Mouse (Mus musculus): ENCODE measurements at regions not wholly inside any gene's neighbourhood (a gene's known extent, or its start where the extent isn't known, plus 50 kb on each side); places are given as distances from the start of the nearest gene placed in this dataset.

DNA sequence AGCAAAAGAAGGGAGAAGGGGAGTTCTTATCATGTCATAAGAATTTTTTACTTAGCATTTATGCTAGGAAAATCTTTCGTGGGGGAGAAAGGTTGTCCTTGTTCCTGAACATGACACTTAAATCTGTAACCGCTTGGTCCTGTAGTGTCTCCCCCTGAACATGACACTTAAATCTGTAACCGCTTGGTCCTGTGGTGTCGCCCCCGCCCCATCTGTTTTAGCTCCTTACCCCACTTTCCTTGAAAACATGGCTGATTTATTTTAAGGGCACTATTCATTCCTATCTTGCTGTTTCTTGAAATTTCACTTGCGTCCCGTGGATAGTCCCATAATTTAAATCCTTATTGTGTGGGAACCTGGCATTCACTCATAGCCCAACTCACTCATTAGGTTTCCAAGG lies 82.2 kb downstream of the Rap2a start:
- no peaks in the 10 kb centered on the region for H3K9me3 ChIP-seq (ENCODE audit: control insufficient read depth, low read length)
- H3K27me3 ChIP-seq (ENCODE audit: control insufficient read depth, insufficient read depth, low read length): no peaks in the 10 kb centered on the region
- H3K4me3 ChIP-seq (ENCODE audit: control insufficient read depth in 1 of 2, insufficient read depth in 1 of 2, low read depth in 1 of 2, low read length in 2 of 2): no peak overlapping the region
- H3K9ac ChIP-seq (ENCODE audit: low read length): no peak overlapping the region
- ATAC-seq (ENCODE audit: insufficient number of reproducible peaks, insufficient read depth, low FRiP score, low read depth): no peak
- no peaks in the 10 kb centered on the region for H3K4me1 ChIP-seq (ENCODE audit: control insufficient read depth in 2 of 2, insufficient read depth in 2 of 2, low read length in 2 of 2)
- no peaks in the 10 kb centered on the region for H3K36me3 ChIP-seq (ENCODE audit: control insufficient read depth, insufficient read depth, low read length)
- WGBS: 87% methylated on average over 7 of the region's 7 CpGs
- no peak overlapping the region for H3K4me2 ChIP-seq (ENCODE audit: low read length)
- no peak overlapping the region for H3K27ac ChIP-seq (replicated peaks in 1 of 2; ENCODE audit: control insufficient read depth in 1 of 2, insufficient read depth in 1 of 2, low read depth in 2 of 2, low read length in 2 of 2)

DNA sequence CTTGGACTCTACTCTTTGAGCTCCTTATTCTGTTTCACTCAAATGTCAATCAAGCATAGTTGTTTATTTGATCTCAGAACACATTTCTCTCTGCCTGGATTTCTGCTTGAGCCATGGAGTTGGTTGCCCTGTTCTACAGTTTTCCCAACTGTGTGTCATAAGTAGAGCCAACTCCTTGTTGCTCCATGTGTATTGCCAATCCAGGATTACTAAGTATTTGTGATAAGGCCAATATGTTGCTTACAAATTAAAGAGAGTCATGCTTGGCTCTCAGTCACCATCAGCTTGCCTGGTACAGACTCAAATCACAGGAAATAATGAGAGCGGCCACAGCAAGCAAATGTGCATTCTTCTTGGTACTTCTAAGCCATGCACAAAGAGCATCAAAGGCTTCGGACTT lies 82.7 kb downstream of the Rap2a start:
- WGBS: 93% methylated on average over 2 of the region's 2 CpGs
- no peak overlapping the region for H3K4me3 ChIP-seq (ENCODE audit: control insufficient read depth in 1 of 2, insufficient read depth in 1 of 2, low read depth in 1 of 2, low read length in 2 of 2)
- no peaks in the 10 kb centered on the region for H3K27me3 ChIP-seq (ENCODE audit: control insufficient read depth, insufficient read depth, low read length)

DNA sequence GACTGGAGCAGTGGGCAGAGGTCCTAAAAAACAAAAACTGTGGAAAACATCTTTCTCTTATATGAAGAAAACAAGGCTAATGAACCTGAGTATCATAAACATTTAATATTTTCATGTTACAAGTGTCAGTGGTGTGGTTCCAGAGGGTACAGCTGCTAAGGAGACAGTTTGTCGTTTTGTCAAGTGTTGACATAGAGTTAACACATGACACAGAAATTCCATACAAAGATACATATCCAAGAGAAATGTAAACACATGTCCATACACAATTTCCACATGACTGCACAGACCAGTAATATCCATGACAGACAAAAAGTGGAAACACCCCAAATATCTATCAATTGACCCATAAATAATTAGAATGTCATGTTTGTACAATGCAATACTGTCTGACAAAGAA lies 88.7 kb downstream of the Rap2a start:
- Histone ChIP-seq H3K9me3 (ENCODE audit: control insufficient read depth, low read length) (no peaks in the 10 kb centered on the region), H3K4me3 (ENCODE audit: control insufficient read depth in 1 of 2, insufficient read depth in 1 of 2, low read depth in 1 of 2, low read length in 2 of 2) (no peak overlapping the region), H3K36me3 (ENCODE audit: control insufficient read depth, insufficient read depth, low read length) (no peaks in the 10 kb centered on the region), H3K4me2 (ENCODE audit: low read length) (no peak overlapping the region), H3K4me1 (ENCODE audit: control insufficient read depth in 2 of 2, insufficient read depth in 2 of 2, low read length in 2 of 2) (peaks cover 1 to 2% of the 10 kb centered on the region in 2 experiments; a peak in 1 of 4 replicates), H3K27ac (replicated peaks in 1 of 2; ENCODE audit: control insufficient read depth in 1 of 2, insufficient read depth in 1 of 2, low read depth in 2 of 2, low read length in 2 of 2) (no peak overlapping the region), H3K27me3 (ENCODE audit: control insufficient read depth, insufficient read depth, low read length) (no peaks in the 10 kb centered on the region), H3K9ac (ENCODE audit: low read length) (no peak overlapping the region)
- WGBS: 61% methylated on average over 1 of the region's 1 CpGs
- no peak for ATAC-seq (ENCODE audit: insufficient number of reproducible peaks, insufficient read depth, low FRiP score, low read depth)

More for the DNA sequence above, 82.7 kb downstream of the Rap2a start:
- ATAC-seq (ENCODE audit: insufficient number of reproducible peaks, insufficient read depth, low FRiP score, low read depth): no peak
- H3K9ac ChIP-seq (ENCODE audit: low read length): no peak overlapping the region
- H3K4me1 ChIP-seq (ENCODE audit: control insufficient read depth in 2 of 2, insufficient read depth in 2 of 2, low read length in 2 of 2): no peaks in the 10 kb centered on the region
- H3K27ac ChIP-seq (replicated peaks in 1 of 2; ENCODE audit: control insufficient read depth in 1 of 2, insufficient read depth in 1 of 2, low read depth in 2 of 2, low read length in 2 of 2): no peak overlapping the region
- H3K9me3 ChIP-seq (ENCODE audit: control insufficient read depth, low read length): no peaks in the 10 kb centered on the region
- H3K36me3 ChIP-seq (ENCODE audit: control insufficient read depth, insufficient read depth, low read length): no peaks in the 10 kb centered on the region
- no peak overlapping the region for H3K4me2 ChIP-seq (ENCODE audit: low read length)

DNA sequence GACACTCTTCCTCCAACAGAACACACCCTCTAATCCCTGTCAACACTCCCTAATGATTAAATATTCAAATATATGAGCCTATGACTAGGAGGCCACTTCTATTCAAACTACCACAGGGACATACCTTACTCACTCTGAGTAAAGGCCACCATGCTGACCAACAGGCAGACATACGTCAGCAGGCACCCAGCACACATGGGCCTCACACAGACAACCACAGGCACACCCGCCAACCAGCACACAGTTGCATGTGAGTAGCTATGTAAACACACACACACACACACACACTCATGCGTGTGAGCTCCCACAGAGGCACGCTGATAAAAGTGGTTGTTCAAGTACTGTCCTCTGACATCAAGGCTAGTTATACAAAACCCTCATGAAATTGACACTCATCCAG lies 89.8 kb downstream of the Rap2a start:
- peaks cover 4 to 5% of the 10 kb centered on the region in 2 experiments; a peak in 1 of 4 replicates for H3K4me1 ChIP-seq (ENCODE audit: control insufficient read depth in 2 of 2, insufficient read depth in 2 of 2, low read length in 2 of 2)
- no peak overlapping the region for H3K4me3 ChIP-seq (ENCODE audit: control insufficient read depth in 1 of 2, insufficient read depth in 1 of 2, low read depth in 1 of 2, low read length in 2 of 2)
- H3K27ac ChIP-seq (replicated peaks in 1 of 2; ENCODE audit: control insufficient read depth in 1 of 2, insufficient read depth in 1 of 2, low read depth in 2 of 2, low read length in 2 of 2): no peak overlapping the region
- H3K4me2 ChIP-seq (ENCODE audit: low read length): no peak overlapping the region
- WGBS: 74% methylated on average over 4 of the region's 4 CpGs
- no peaks in the 10 kb centered on the region for H3K9me3 ChIP-seq (ENCODE audit: control insufficient read depth, low read length)
- H3K36me3 ChIP-seq (ENCODE audit: control insufficient read depth, insufficient read depth, low read length): no peaks in the 10 kb centered on the region
- H3K27me3 ChIP-seq (ENCODE audit: control insufficient read depth, insufficient read depth, low read length): no peaks in the 10 kb centered on the region
- ATAC-seq (ENCODE audit: insufficient number of reproducible peaks, insufficient read depth, low FRiP score, low read depth): no peak
- H3K9ac ChIP-seq (ENCODE audit: low read length): no peak overlapping the region

DNA sequence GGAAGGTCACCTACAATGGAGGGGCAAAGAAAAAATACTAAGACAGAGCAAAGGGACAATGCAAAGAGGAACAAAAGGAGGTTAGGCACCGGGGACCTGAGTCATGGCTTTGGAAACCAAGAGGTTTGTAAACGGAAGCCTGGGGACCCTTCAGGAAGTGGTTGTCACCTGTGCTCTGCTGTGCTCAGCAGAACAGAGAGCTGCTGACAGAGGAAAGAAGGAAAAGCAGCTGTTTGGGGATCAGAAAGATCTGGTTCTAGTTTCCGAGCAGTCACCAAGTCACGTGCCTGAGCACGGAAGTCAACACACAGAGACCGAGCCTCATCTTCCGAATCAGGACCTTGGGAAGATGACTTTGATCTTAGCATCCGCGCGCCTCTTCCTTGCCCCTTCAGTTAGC lies 94.0 kb downstream of the Rap2a start:
- ATAC-seq (ENCODE audit: insufficient number of reproducible peaks, insufficient read depth, low FRiP score, low read depth): no peak

DNA sequence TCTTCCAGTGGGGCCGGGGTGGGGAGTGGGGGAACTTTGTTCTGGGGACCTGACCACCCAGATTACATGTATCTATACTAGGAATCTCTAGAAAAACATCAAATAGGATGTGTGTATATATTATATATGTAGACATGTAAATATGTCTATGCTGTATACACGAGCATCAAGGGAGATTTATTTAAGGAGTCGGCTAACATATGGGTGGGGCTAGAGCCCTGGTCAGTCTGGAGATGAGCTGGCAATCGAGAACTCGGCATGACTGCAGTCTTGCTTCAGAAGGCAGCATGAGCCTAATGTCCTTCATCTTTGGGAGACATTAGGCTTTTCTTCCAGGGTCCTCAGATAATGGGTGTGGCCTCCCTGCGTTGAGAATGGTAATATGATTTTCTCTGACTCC lies 97.0 kb downstream of the Rap2a start:
- no peak for ATAC-seq (ENCODE audit: insufficient number of reproducible peaks, insufficient read depth, low FRiP score, low read depth)
- no peak overlapping the region for H3K4me2 ChIP-seq (ENCODE audit: low read length)
- no peaks in the 10 kb centered on the region for H3K27me3 ChIP-seq (ENCODE audit: control insufficient read depth, insufficient read depth, low read length)
- peaks cover 4 to 5% of the 10 kb centered on the region in 2 experiments; a peak in 1 of 4 replicates for H3K4me1 ChIP-seq (ENCODE audit: control insufficient read depth in 2 of 2, insufficient read depth in 2 of 2, low read length in 2 of 2)
- H3K36me3 ChIP-seq (ENCODE audit: control insufficient read depth, insufficient read depth, low read length): no peaks in the 10 kb centered on the region
- WGBS: 83% methylated on average over 6 of the region's 6 CpGs
- no peak overlapping the region for H3K9ac ChIP-seq (ENCODE audit: low read length)
- H3K27ac ChIP-seq (replicated peaks in 1 of 2; ENCODE audit: control insufficient read depth in 1 of 2, insufficient read depth in 1 of 2, low read depth in 2 of 2, low read length in 2 of 2): no peak overlapping the region
- H3K9me3 ChIP-seq (ENCODE audit: control insufficient read depth, low read length): no peaks in the 10 kb centered on the region
- no peak overlapping the region for H3K4me3 ChIP-seq (ENCODE audit: control insufficient read depth in 1 of 2, insufficient read depth in 1 of 2, low read depth in 1 of 2, low read length in 2 of 2)

More for the DNA sequence above, 94.0 kb downstream of the Rap2a start:
- H3K27me3 ChIP-seq (ENCODE audit: control insufficient read depth, insufficient read depth, low read length): no peaks in the 10 kb centered on the region
- H3K9me3 ChIP-seq (ENCODE audit: control insufficient read depth, low read length): no peaks in the 10 kb centered on the region
- H3K27ac ChIP-seq (replicated peaks in 1 of 2; ENCODE audit: control insufficient read depth in 1 of 2, insufficient read depth in 1 of 2, low read depth in 2 of 2, low read length in 2 of 2): no peak overlapping the region
- no peak overlapping the region for H3K4me2 ChIP-seq (ENCODE audit: low read length)
- H3K4me1 ChIP-seq (ENCODE audit: control insufficient read depth in 2 of 2, insufficient read depth in 2 of 2, low read length in 2 of 2): peaks cover 4 to 5% of the 10 kb centered on the region in 2 experiments; a peak in 1 of 4 replicates
- 67% methylated on average over 10 of the region's 10 CpGs for WGBS
- H3K9ac ChIP-seq (ENCODE audit: low read length): no peak overlapping the region
- H3K4me3 ChIP-seq (ENCODE audit: control insufficient read depth in 1 of 2, insufficient read depth in 1 of 2, low read depth in 1 of 2, low read length in 2 of 2): no peak overlapping the region
- no peaks in the 10 kb centered on the region for H3K36me3 ChIP-seq (ENCODE audit: control insufficient read depth, insufficient read depth, low read length)

DNA sequence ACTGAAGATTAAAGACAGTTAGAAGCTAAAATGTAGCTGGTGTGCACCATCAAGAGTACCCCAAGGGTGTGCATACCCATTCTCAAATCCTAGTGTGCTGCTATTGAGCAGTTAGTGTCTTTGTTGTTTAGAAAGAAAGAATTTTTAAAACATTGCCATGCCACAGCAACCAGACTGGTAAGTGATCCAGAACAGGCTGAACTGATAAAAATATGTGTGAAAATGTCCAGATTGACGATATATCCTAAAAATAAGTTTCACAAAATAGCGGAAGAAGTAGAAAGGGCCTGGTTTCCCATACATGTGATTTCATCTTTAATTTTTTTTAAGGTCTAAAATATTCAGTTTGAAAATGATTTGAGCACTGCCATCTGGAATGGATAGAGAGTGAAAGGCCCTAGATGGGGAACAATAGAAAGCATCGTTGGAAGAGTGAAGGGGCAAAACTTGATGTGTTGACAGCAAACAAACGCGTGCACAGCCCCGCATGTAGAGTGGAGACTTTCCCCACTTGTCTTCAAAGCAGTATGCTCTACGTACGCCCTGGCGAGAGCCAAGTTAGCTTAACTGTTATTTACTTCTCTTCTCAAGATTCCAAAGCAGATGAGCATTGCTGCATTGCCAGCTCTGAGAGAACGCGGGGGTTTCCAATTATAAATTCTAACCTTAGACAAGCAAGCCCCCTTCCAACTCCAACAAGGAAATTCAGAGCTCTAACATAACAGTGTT lies 100.3 kb downstream of the Rap2a start:
- H3K9me3 ChIP-seq (ENCODE audit: control insufficient read depth, low read length): no peaks in the 10 kb centered on the region
- H3K27ac ChIP-seq (replicated peaks in 1 of 2; ENCODE audit: control insufficient read depth in 1 of 2, insufficient read depth in 1 of 2, low read depth in 2 of 2, low read length in 2 of 2): no peak overlapping the region
- H3K4me2 ChIP-seq (ENCODE audit: low read length): no peak overlapping the region
- 62% methylated on average over 11 of the region's 11 CpGs for WGBS
- H3K4me3 ChIP-seq (ENCODE audit: control insufficient read depth in 1 of 2, insufficient read depth in 1 of 2, low read depth in 1 of 2, low read length in 2 of 2): no peak overlapping the region
- no peaks in the 10 kb centered on the region for H3K4me1 ChIP-seq (ENCODE audit: control insufficient read depth in 2 of 2, insufficient read depth in 2 of 2, low read length in 2 of 2)
- H3K36me3 ChIP-seq (ENCODE audit: control insufficient read depth, insufficient read depth, low read length): no peaks in the 10 kb centered on the region
- no peak overlapping the region for H3K9ac ChIP-seq (ENCODE audit: low read length)
- no peak for ATAC-seq (ENCODE audit: insufficient number of reproducible peaks, insufficient read depth, low FRiP score, low read depth)
- H3K27me3 ChIP-seq (ENCODE audit: control insufficient read depth, insufficient read depth, low read length): no peaks in the 10 kb centered on the region

DNA sequence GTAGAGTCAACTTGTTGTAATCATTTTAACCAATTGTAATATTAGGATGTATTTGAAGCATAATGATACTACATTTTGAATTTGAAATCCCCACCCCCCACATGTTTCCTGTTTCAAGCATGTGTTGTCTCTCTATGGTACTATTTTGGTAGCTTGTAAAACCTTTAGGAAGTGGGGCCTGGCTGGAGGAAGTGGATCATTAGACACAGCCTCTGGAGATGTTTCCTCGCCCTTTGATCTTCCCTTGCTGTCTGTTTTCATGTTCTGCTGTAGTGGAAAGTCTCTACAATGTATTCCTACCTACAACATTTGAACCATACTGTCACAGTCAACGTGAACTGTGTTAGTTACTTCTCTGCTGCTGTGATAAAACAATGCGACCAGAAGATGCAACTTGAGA lies 105.6 kb downstream of the Rap2a start:
- Histone ChIP-seq H3K36me3 (ENCODE audit: control insufficient read depth, insufficient read depth, low read length) (no peaks in the 10 kb centered on the region), H3K27ac (replicated peaks in 1 of 2; ENCODE audit: control insufficient read depth in 1 of 2, insufficient read depth in 1 of 2, low read depth in 2 of 2, low read length in 2 of 2) (no peak overlapping the region), H3K27me3 (ENCODE audit: control insufficient read depth, insufficient read depth, low read length) (no peaks in the 10 kb centered on the region), H3K9ac (ENCODE audit: low read length) (no peak overlapping the region), H3K4me3 (ENCODE audit: control insufficient read depth in 1 of 2, insufficient read depth in 1 of 2, low read depth in 1 of 2, low read length in 2 of 2) (no peak overlapping the region), H3K9me3 (ENCODE audit: control insufficient read depth, low read length) (no peaks in the 10 kb centered on the region), H3K4me2 (ENCODE audit: low read length) (no peak overlapping the region), H3K4me1 (ENCODE audit: control insufficient read depth in 2 of 2, insufficient read depth in 2 of 2, low read length in 2 of 2) (no peaks in the 10 kb centered on the region)
- ATAC-seq (ENCODE audit: insufficient number of reproducible peaks, insufficient read depth, low FRiP score, low read depth): no peak
- 68% methylated on average over 3 of the region's 3 CpGs for WGBS
